24 mouse cellular contexts compared by ENCODE assay signal in the genomic region with DNA sequence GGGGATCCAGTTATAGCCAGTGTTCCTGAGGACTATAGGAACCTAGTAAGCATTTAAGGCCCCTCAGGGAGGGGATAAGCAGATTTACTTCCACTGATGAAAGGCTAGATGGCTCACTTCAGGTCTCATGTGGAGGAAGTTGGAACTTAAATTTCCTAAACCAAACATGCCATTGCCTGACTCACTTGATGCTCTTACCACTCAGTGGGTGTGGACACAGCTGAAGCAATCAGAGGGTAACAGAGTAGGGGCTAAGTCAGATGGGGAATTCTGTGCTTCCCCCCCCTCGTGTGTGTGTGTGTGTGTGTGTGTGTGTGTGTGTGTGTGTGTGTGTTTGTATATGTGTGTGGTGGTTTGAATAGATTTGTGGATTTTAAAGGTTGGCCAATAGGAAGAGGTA.
DNase-seq lines count a peak whose midpoint lies in the region; ATAC-seq and TF ChIP-seq lines count a peak whose summit lies in the region.
"Had no signal": no experiment of that assay in that cellular context is flagged by ENCODE, and none has a peak within 500 bp of the region (broad histone marks: within the 10 kb centered on the region; RNA-seq: fewer than 3 reads in every experiment).

No protein-coding gene starts in this region.

- 71% methylated on average over 1 of the region's 1 CpGs for WGBS in kidney, postnatal 0 days
- 78% methylated on average over 1 of the region's 1 CpGs for WGBS in midbrain, embryonic 11.5 days
- 70% methylated on average over 1 of the region's 1 CpGs for WGBS in midbrain, embryonic 14.5 days

- no peaks in the 10 kb centered on the region for H3K4me1 ChIP-seq in kidney, postnatal 0 days (replicated peaks; ENCODE audit: insufficient read depth, low read length)
- H3K4me1 ChIP-seq in midbrain, embryonic 11.5 days (ENCODE audit: control insufficient read depth, insufficient read depth, low read length): peaks cover 3% of the 10 kb centered on the region; the same call in 1 of the 2 replicates
- H3K4me1 ChIP-seq in midbrain, embryonic 14.5 days (ENCODE audit: control insufficient read depth, insufficient read depth, low read length): no peaks in the 10 kb centered on the region
- peaks cover 14% of the 10 kb centered on the region for H3K4me1 ChIP-seq in embryonic fibroblast, embryonic 13.5 days (ENCODE audit: control insufficient read depth, insufficient read depth, low read length)
- H3K4me1 ChIP-seq: embryonic facial prominence, embryonic 10.5 days; embryonic facial prominence, embryonic 12.5 days; forebrain, embryonic 12.5 days had no signal

- no peak for ATAC-seq in kidney, postnatal 0 days (replicated peaks; ENCODE audit: low FRiP score, low read depth)
- no peak for ATAC-seq in midbrain, embryonic 11.5 days (ENCODE audit: low FRiP score)
- no peak for ATAC-seq in midbrain, embryonic 14.5 days (ENCODE audit: low FRiP score, low TSS enrichment)
- ATAC-seq: activated CD4-positive, CD25-positive, alpha-beta regulatory T cell, adult 4 months; forebrain, embryonic 14.5 days; forebrain, embryonic 16.5 days; Patski had no signal

- H3K27ac ChIP-seq in kidney, postnatal 0 days: no peak overlapping the region
- H3K27ac ChIP-seq in midbrain, embryonic 11.5 days (ENCODE audit: low read depth, low read length): no peak overlapping the region
- no peak overlapping the region for H3K27ac ChIP-seq in midbrain, embryonic 14.5 days (replicated peaks; ENCODE audit: low read depth, low read length)
- peak overlapping the region; percentile 83 for H3K27ac ChIP-seq in embryonic fibroblast, embryonic 13.5 days (ENCODE audit: insufficient read depth, low read length)
- H3K27ac ChIP-seq: embryonic facial prominence, embryonic 10.5 days; embryonic facial prominence, embryonic 12.5 days; forebrain, embryonic 10.5 days; forebrain, embryonic 12.5 days had no signal

- H3K9me3 ChIP-seq in kidney, postnatal 0 days (replicated peaks; ENCODE audit: low read length): no peaks in the 10 kb centered on the region
- no peaks in the 10 kb centered on the region for H3K9me3 ChIP-seq in midbrain, embryonic 11.5 days (ENCODE audit: control insufficient read depth, low read length)
- H3K9me3 ChIP-seq in midbrain, embryonic 14.5 days (ENCODE audit: control insufficient read depth, low read length): no peaks in the 10 kb centered on the region
- H3K9me3 ChIP-seq: embryonic facial prominence, embryonic 10.5 days; embryonic facial prominence, embryonic 12.5 days; forebrain, embryonic 10.5 days; forebrain, embryonic 12.5 days had no signal

- no peak overlapping the region for H3K4me2 ChIP-seq in kidney, postnatal 0 days (ENCODE audit: low read length)
- no peak overlapping the region for H3K4me2 ChIP-seq in midbrain, embryonic 11.5 days
- no peak overlapping the region for H3K4me2 ChIP-seq in midbrain, embryonic 14.5 days (ENCODE audit: low read length)
- H3K4me2 ChIP-seq: embryonic facial prominence, embryonic 12.5 days; forebrain, embryonic 12.5 days had no signal

- TF ChIP-seq CTCF in kidney, postnatal 0 days (IDR thresholded peaks at IDR 0.05; ENCODE audit: low read depth): no peak
- no peak for TF ChIP-seq CTCF in embryonic fibroblast, embryonic 13.5 days (IDR thresholded peaks at IDR 0.05; ENCODE audit: borderline replicate concordance, insufficient read depth, low read length)

- H3K27me3 ChIP-seq in kidney, postnatal 0 days (ENCODE audit: insufficient read depth, low read length): no peaks in the 10 kb centered on the region
- H3K27me3 ChIP-seq in midbrain, embryonic 11.5 days (ENCODE audit: control insufficient read depth, insufficient read depth, low read length): no peaks in the 10 kb centered on the region
- no peaks in the 10 kb centered on the region for H3K27me3 ChIP-seq in midbrain, embryonic 14.5 days (ENCODE audit: control insufficient read depth, insufficient read depth, low read length)
- H3K27me3 ChIP-seq: embryonic facial prominence, embryonic 12.5 days; forebrain, embryonic 12.5 days; Patski had no signal

- DNase-seq in kidney, postnatal 0 days (ENCODE audit: low spot score): peak; percentile 15
- no peak for DNase-seq in kidney, adult 11 months
- peak; percentile 10 for DNase-seq in midbrain, embryonic 11.5 days (ENCODE audit: low spot score, missing footprints)
- DNase-seq in midbrain, embryonic 14.5 days: no peak
- no peak for DNase-seq in ovary, postnatal 14 days (ENCODE audit: low spot score)
- no peak for DNase-seq in layer of hippocampus, adult 11-12 months (ENCODE audit: low spot score)
- DNase-seq: adrenal gland, adult 8-10 months; adrenal gland, postnatal 14 days; adrenal gland, postnatal 36 days; cerebellum, adult 11-12 months; cerebellum, adult 2 months; cerebellum, adult 9-10 months; cerebellum, postnatal 10 days; cerebellum, postnatal 25 days had no signal

- no peaks in the 10 kb centered on the region for H3K36me3 ChIP-seq in kidney, postnatal 0 days (ENCODE audit: insufficient read depth, low read length)
- no peaks in the 10 kb centered on the region for H3K36me3 ChIP-seq in midbrain, embryonic 11.5 days (ENCODE audit: control insufficient read depth, insufficient read depth, low read length)
- H3K36me3 ChIP-seq in midbrain, embryonic 14.5 days (ENCODE audit: control insufficient read depth, insufficient read depth, low read length): no peaks in the 10 kb centered on the region
- H3K36me3 ChIP-seq: embryonic facial prominence, embryonic 10.5 days; embryonic facial prominence, embryonic 12.5 days; forebrain, embryonic 10.5 days; forebrain, embryonic 12.5 days had no signal

- H3K9ac ChIP-seq in kidney, postnatal 0 days (ENCODE audit: low read depth, low read length): no peak overlapping the region
- H3K9ac ChIP-seq in midbrain, embryonic 11.5 days (ENCODE audit: low read length): no peak overlapping the region
- H3K9ac ChIP-seq in midbrain, embryonic 14.5 days (replicated peaks; ENCODE audit: low read length): no peak overlapping the region
- H3K9ac ChIP-seq: embryonic facial prominence, embryonic 12.5 days; forebrain, embryonic 12.5 days had no signal

- no peak overlapping the region for H3K4me3 ChIP-seq in kidney, postnatal 0 days (replicated peaks; ENCODE audit: low read depth, low read length)
- no peak overlapping the region for H3K4me3 ChIP-seq in midbrain, embryonic 11.5 days (ENCODE audit: low read depth, low read length)
- H3K4me3 ChIP-seq in midbrain, embryonic 14.5 days (replicated peaks; ENCODE audit: low read depth, low read length): no peak overlapping the region
- H3K4me3 ChIP-seq in embryonic fibroblast, embryonic 13.5 days (ENCODE audit: insufficient read depth, low read length): no peak overlapping the region
- H3K4me3 ChIP-seq: embryonic facial prominence, embryonic 10.5 days; embryonic facial prominence, embryonic 12.5 days; erythroblast, embryonic 14.5 days; forebrain, embryonic 10.5 days; forebrain, embryonic 12.5 days had no signal

- no peak for TF ChIP-seq POLR2A in embryonic fibroblast, embryonic 13.5 days (IDR thresholded peaks at IDR 0.05; ENCODE audit: low read depth, low read length)

Comparison
In these comparisons a context has a peak if more than half of its experiments do, and no peak if none do; other contexts are left out.
1. DNase-seq: peak in kidney, postnatal 0 days (single experiment) and midbrain, embryonic 11.5 days (single experiment); none in kidney, adult 11 months (single experiment), midbrain, embryonic 14.5 days (single experiment), ovary, postnatal 14 days (single experiment) and layer of hippocampus, adult 11-12 months (single experiment).